Mouse (Mus musculus) heart, postnatal 25 days (tissue): ENCODE data around the gene Smyd2. TPM values are rescaled to one million over a fixed set of nuclear protein-coding genes. Genes with fewer than 3 reads are reported as not detected.

Source experiments
- DNase-seq: peaks from one replicate; pipeline ENCODE4 v3.0.0; 2022; ENCODE audit warnings: low spot score
- intact Hi-C: fragments of 180-260 bp; cut with DNase I; formaldehyde crosslinking; loops from one replicate; pipeline ENCODE4 v1.15.1; 2025
- total RNA-seq, 2 experiments: library from RNA; stranded (reverse); gene quantifications; 2 replicates each; pipeline ENCODE4 v1.2.3; 2021

Smyd2 gene
- total RNA-seq, 2 experiments from 2014 or later: 105 to 109 TPM

- no peak for DNase-seq
- intact Hi-C loops: no loop called here
Observed at GRCm38 (mm10) chr1:189920701-189921567, 1.2 kb downstream of the Smyd2 start.

GRCm38 (mm10) chr1:189919756-189920155 is 2.4 kb downstream of the Smyd2 start:
- intact Hi-C loops: no loop called here
- no peak for DNase-seq

- intact Hi-C loops: no loop called here
- DNase-seq: no peak
Observed at GRCm38 (mm10) chr1:189917126-189917500, 5.0 kb downstream of the Smyd2 start.

GRCm38 (mm10) chr1:189916422-189917125 is 5.6 kb downstream of the Smyd2 start:
- intact Hi-C loops: no loop called here
- DNase-seq: no peak

- intact Hi-C loops: no loop called here
Observed at GRCm38 (mm10) chr1:189913093-189913760, 8.9 kb downstream of the Smyd2 start.

GRCm38 (mm10) chr1:189910685-189911345 is 11.3 kb downstream of the Smyd2 start:
- intact Hi-C loops: no loop called here

More at GRCm38 (mm10) chr1:189913093-189913760, 8.9 kb downstream of the Smyd2 start:
- no peak for DNase-seq

GRCm38 (mm10) chr1:189903169-189903568 is 19.0 kb downstream of the Smyd2 start:
- DNase-seq: no peak
- intact Hi-C loops: no loop called here

More at GRCm38 (mm10) chr1:189910685-189911345, 11.3 kb downstream of the Smyd2 start:
- no peak for DNase-seq

GRCm38 (mm10) chr1:189902413-189902812 is 19.8 kb downstream of the Smyd2 start:
- intact Hi-C loops: no loop called here
- DNase-seq: no peak

GRCm38 (mm10) chr1:189899526-189899925 is 22.6 kb downstream of the Smyd2 start:
- intact Hi-C loops: no loop called here
- no peak for DNase-seq

- intact Hi-C loops: no loop called here
- no peak for DNase-seq
Observed at GRCm38 (mm10) chr1:189898708-189899107, 23.5 kb downstream of the Smyd2 start.

GRCm38 (mm10) chr1:189897861-189898260 is 24.3 kb downstream of the Smyd2 start:
- intact Hi-C loops: no loop called here
- no peak for DNase-seq

GRCm38 (mm10) chr1:189894191-189894590 is 28.0 kb downstream of the Smyd2 start:
- intact Hi-C loops: no loop called here

GRCm38 (mm10) chr1:189888749-189889148 is 33.4 kb downstream of the Smyd2 start:
- intact Hi-C loops: loop anchor here (5.0 kb wide), 1 partner anchor 909 kb away; no protein-coding TSS in a partner anchor
- DNase-seq: no peak

More at GRCm38 (mm10) chr1:189894191-189894590, 28.0 kb downstream of the Smyd2 start:
- no peak for DNase-seq

GRCm38 (mm10) chr1:189887518-189887917 is 34.6 kb downstream of the Smyd2 start:
- DNase-seq: no peak
- intact Hi-C loops: loop anchor here (1.0 to 5.0 kb wide), 3 partner anchors 35 to 910 kb away; partner anchors contain the start of gene Smyd2

- intact Hi-C loops: loop anchor here (2.0 to 5.0 kb wide), 2 partner anchors 37 to 911 kb away; partner anchors contain the start of gene Smyd2
- DNase-seq: no peak
Observed at GRCm38 (mm10) chr1:189885975-189886374, 36.2 kb downstream of the Smyd2 start.

- intact Hi-C loops: loop anchor here (5.0 kb wide), 1 partner anchor 912 kb away; no protein-coding TSS in a partner anchor
- no peak for DNase-seq
Observed at GRCm38 (mm10) chr1:189884951-189885350, 37.2 kb downstream of the Smyd2 start.

GRCm38 (mm10) chr1:189883531-189884170 is 38.5 kb downstream of the Smyd2 start:
- DNase-seq: no peak
- intact Hi-C loops: loop anchor here (2.0 kb wide), 1 partner anchor 183 kb away; no protein-coding TSS in a partner anchor

- intact Hi-C loops: loop anchor here (2.0 kb wide), 1 partner anchor 182 kb away; no protein-coding TSS in a partner anchor
- DNase-seq: no peak
Observed at GRCm38 (mm10) chr1:189882886-189883285, 39.3 kb downstream of the Smyd2 start.

GRCm38 (mm10) chr1:189880745-189881144 is 41.4 kb downstream of the Smyd2 start:
- intact Hi-C loops: no loop called here

More at GRCm38 (mm10) chr1:189880745-189881144, 41.4 kb downstream of the Smyd2 start:
- no peak for DNase-seq
